Mouse (Mus musculus): ENCODE data around the gene Hes2.

DNA sequence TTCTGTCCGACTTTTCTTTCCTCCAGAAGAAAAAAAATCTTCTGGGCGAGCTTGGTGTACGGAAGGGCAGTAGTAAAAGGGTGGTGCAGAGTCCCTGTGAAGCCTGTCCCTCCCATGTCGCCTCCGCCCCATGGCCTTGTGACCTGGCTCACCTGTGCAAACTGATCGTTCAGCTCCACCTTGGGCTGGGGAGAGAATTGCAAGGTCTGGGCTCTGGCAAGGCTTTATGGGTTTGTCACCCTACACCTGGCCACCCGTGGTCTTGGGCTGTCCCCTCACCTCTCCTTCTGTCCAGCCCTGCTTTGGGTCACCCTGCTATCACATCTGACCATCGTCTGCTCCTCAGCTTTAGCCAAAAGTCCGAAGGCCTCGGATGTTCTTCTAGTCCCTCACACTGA lies 25.9 kb upstream of the Hes2 start:
- TF ChIP-seq CTCF (IDR thresholded peaks at IDR 0.05; ENCODE audit: borderline replicate concordance, extremely low read depth, insufficient read depth, insufficient read length) (no peak), POLR2A (IDR thresholded peaks at IDR 0.05; ENCODE audit: borderline replicate concordance, extremely low read depth, insufficient read depth, insufficient read length, poor library complexity, severe bottlenecking) (no peak)

All from brain, embryonic 14.5 days (tissue).